Mouse (Mus musculus) frontal cortex, postnatal 36 days (tissue): ENCODE data around the gene Gm49373.

Experiments
- DNase-seq, 2 experiments: peaks; one replicate each; pipeline ENCODE4 v3.0.0; 2022; ENCODE audit warnings: low spot score in 2 of 2

Gm49373 gene

GRCm38 (mm10) chr9:21029291-21030054 is 43.4 kb downstream of the Gm49373 start, which contains the start of gene Icam4:
Icam4 (plus strand) TSS chr9:21029373.
- DNase-seq = peak; percentile 69 to 76

GRCm38 (mm10) chr9:21028560-21029110 is 44.3 kb downstream of the Gm49373 start:
- DNase-seq = no peak

- no peak for DNase-seq
These were observed 45.1 kb downstream of the Gm49373 start for GRCm38 (mm10) chr9:21027774-21028290.

- DNase-seq = no peak
These were observed 46.0 kb downstream of the Gm49373 start for GRCm38 (mm10) chr9:21026849-21027248.

- DNase-seq = no peak
These were observed 47.6 kb downstream of the Gm49373 start for GRCm38 (mm10) chr9:21025258-21025810.

GRCm38 (mm10) chr9:21022726-21023125 is 50.2 kb downstream of the Gm49373 start:
- DNase-seq = no peak

- no peak for DNase-seq
These were observed 50.6 kb downstream of the Gm49373 start for GRCm38 (mm10) chr9:21022288-21022687.

GRCm38 (mm10) chr9:21021363-21021762 is 51.5 kb downstream of the Gm49373 start:
- DNase-seq = no peak

GRCm38 (mm10) chr9:21018600-21018999 is 54.3 kb downstream of the Gm49373 start:
- no peak for DNase-seq

GRCm38 (mm10) chr9:21017177-21017575 is 55.7 kb downstream of the Gm49373 start:
- DNase-seq = no peak

GRCm38 (mm10) chr9:21016331-21017176 is 56.3 kb downstream of the Gm49373 start:
- no peak for DNase-seq

- no peak for DNase-seq
These were observed 57.2 kb downstream of the Gm49373 start, which contains the start of gene Icam1 for GRCm38 (mm10) chr9:21015571-21016130. Icam1 (plus strand) TSS chr9:21015985.

GRCm38 (mm10) chr9:21014691-21015570 is 58.0 kb downstream of the Gm49373 start:
- DNase-seq = peak in 1 of 2 experiments; percentile 58
